Mouse (Mus musculus): Measurements from ENCODE around the gene Agbl2. TPM values are rescaled to one million over a fixed set of nuclear protein-coding genes. Genes with fewer than 3 reads are reported as not detected.

The Agbl2 gene
- total and polyA plus RNA-seq, 2 experiments from 2014 or later, result 0.39 to 1.1 TPM

GRCm38 (mm10) chr2:90877584-90878259 is 95.2 kb downstream of the Agbl2 start:
- Histone ChIP-seq H3K27ac (ENCODE audit: low read depth, low read length) (no peak overlapping the region), H3K4me2 (ENCODE audit: low read depth, low read length, poor library complexity, severe bottlenecking) (no peak overlapping the region), H3K36me3 (ENCODE audit: insufficient read depth, low read length) (no peaks in the 10 kb centered on the region), H3K4me3 (ENCODE audit: low read depth, low read length) (no peak overlapping the region), H3K9ac (replicated peaks; ENCODE audit: low read length, poor library complexity, severe bottlenecking) (no peak overlapping the region), H3K27me3 (ENCODE audit: insufficient read depth, low read length) (no peaks in the 10 kb centered on the region), H3K4me1 (ENCODE audit: insufficient read depth, low read length) (0 out of 2 replicates have a peak, but pooled peaks cover 2% of the 10 kb centered on the region), H3K9me3 (ENCODE audit: low read length) (no peaks in the 10 kb centered on the region)
- 76% methylated on average over 4 of the region's 5 CpGs for WGBS
- DNase-seq (ENCODE audit: low spot score) (no peak), ATAC-seq (ENCODE audit: low FRiP score) (no peak)
- no peak for TF ChIP-seq CTCF (IDR thresholded peaks at IDR 0.05)

- no peaks in the 10 kb centered on the region for H3K27me3 ChIP-seq (ENCODE audit: insufficient read depth, low read length)
- ATAC-seq (ENCODE audit: low FRiP score) (no peak), DNase-seq (ENCODE audit: low spot score) (no peak)
- no peaks in the 10 kb centered on the region for H3K9me3 ChIP-seq (ENCODE audit: low read length)
- H3K4me3 ChIP-seq (ENCODE audit: low read depth, low read length), result no peak overlapping the region
- H3K27ac ChIP-seq (ENCODE audit: low read depth, low read length), result no peak overlapping the region
- H3K4me1 ChIP-seq (ENCODE audit: insufficient read depth, low read length), result peaks cover 4% of the 10 kb centered on the region
- H3K4me2 ChIP-seq (ENCODE audit: low read depth, low read length, poor library complexity, severe bottlenecking), result no peak overlapping the region
- H3K9ac ChIP-seq (replicated peaks; ENCODE audit: low read length, poor library complexity, severe bottlenecking), result no peak overlapping the region
- no peaks in the 10 kb centered on the region for H3K36me3 ChIP-seq (ENCODE audit: insufficient read depth, low read length)
- TF ChIP-seq CTCF (IDR thresholded peaks at IDR 0.05), result no peak
These were observed 96.9 kb downstream of the Agbl2 start for GRCm38 (mm10) chr2:90879419-90879818.

- TF ChIP-seq CTCF (IDR thresholded peaks at IDR 0.05), result no peak
- 13% methylated on average over 6 of the region's 6 CpGs for WGBS
- peak overlapping the region; percentile 24; the same call in 1 of the 2 replicates for H3K9ac ChIP-seq (replicated peaks; ENCODE audit: low read length, poor library complexity, severe bottlenecking)
- no peaks in the 10 kb centered on the region for H3K27me3 ChIP-seq (ENCODE audit: insufficient read depth, low read length)
- H3K9me3 ChIP-seq (ENCODE audit: low read length), result no peaks in the 10 kb centered on the region
- H3K36me3 ChIP-seq (ENCODE audit: insufficient read depth, low read length), result no peaks in the 10 kb centered on the region
- DNase-seq (ENCODE audit: low spot score) (peak; percentile 58), ATAC-seq (ENCODE audit: low FRiP score) (no peak)
- peaks cover 9% of the 10 kb centered on the region for H3K4me1 ChIP-seq (ENCODE audit: insufficient read depth, low read length)
- H3K27ac ChIP-seq (ENCODE audit: low read depth, low read length), result peak overlapping the region; percentile 38; the same call in 1 of the 2 replicates
- H3K4me3 ChIP-seq (ENCODE audit: low read depth, low read length), result no peak overlapping the region
- H3K4me2 ChIP-seq (ENCODE audit: low read depth, low read length, poor library complexity, severe bottlenecking), result no peak overlapping the region
These were observed 97.7 kb downstream of the Agbl2 start for GRCm38 (mm10) chr2:90880144-90880785.

- Histone ChIP-seq H3K9me3 (ENCODE audit: low read length) (no peaks in the 10 kb centered on the region), H3K4me3 (ENCODE audit: low read depth, low read length) (no peak overlapping the region), H3K4me2 (ENCODE audit: low read depth, low read length, poor library complexity, severe bottlenecking) (no peak overlapping the region), H3K27me3 (ENCODE audit: insufficient read depth, low read length) (no peaks in the 10 kb centered on the region), H3K4me1 (ENCODE audit: insufficient read depth, low read length) (peaks cover 9% of the 10 kb centered on the region), H3K9ac (replicated peaks; ENCODE audit: low read length, poor library complexity, severe bottlenecking) (no peak overlapping the region), H3K27ac (ENCODE audit: low read depth, low read length) (no peak overlapping the region), H3K36me3 (ENCODE audit: insufficient read depth, low read length) (no peaks in the 10 kb centered on the region)
- no peak for DNase-seq (ENCODE audit: low spot score)
- TF ChIP-seq CTCF (IDR thresholded peaks at IDR 0.05), result no peak
- WGBS, result 80% methylated on average over 2 of the region's 2 CpGs
- no peak for ATAC-seq (ENCODE audit: low FRiP score)
These were observed 99.3 kb downstream of the Agbl2 start for GRCm38 (mm10) chr2:90881824-90882223.

Other genes starting within 250 kb of the Agbl2 start
- gene Ptprj, start 202.1 kb upstream of the Agbl2 start, total RNA-seq (2014; rRNA removed), result 36.6 and 39.7 TPM in 2 replicates
- 3.7 and 4.3 TPM in 2 replicates for gene Ptprj, start 202.1 kb upstream of the Agbl2 start, polyA plus RNA-seq (2015; fragmentation: Nextera tagmentation; extraction: Ambion mirVana)
- gene Nup160, start 105.5 kb upstream of the Agbl2 start, total RNA-seq (2014; rRNA removed), result 16.2 and 20.9 TPM in 2 replicates
- 10.7 and 11.2 TPM in 2 replicates for gene Nup160, start 105.5 kb upstream of the Agbl2 start, polyA plus RNA-seq (2015; fragmentation: Nextera tagmentation; extraction: Ambion mirVana)
- gene Fnbp4, start 37.4 kb upstream of the Agbl2 start, total RNA-seq (2014; rRNA removed), result 71.0 and 82.1 TPM in 2 replicates
- gene Fnbp4, start 37.4 kb upstream of the Agbl2 start, polyA plus RNA-seq (2015; fragmentation: Nextera tagmentation; extraction: Ambion mirVana), result 50.4 and 60.3 TPM in 2 replicates
- 121 and 124 TPM in 2 replicates for gene Mtch2, start 64.4 kb downstream of the Agbl2 start, total RNA-seq (2014; rRNA removed)
- 195 and 210 TPM in 2 replicates for gene Mtch2, start 64.4 kb downstream of the Agbl2 start, polyA plus RNA-seq (2015; fragmentation: Nextera tagmentation; extraction: Ambion mirVana)
- gene C1qtnf4, start 103.1 kb downstream of the Agbl2 start, total RNA-seq (2014; rRNA removed), result 488 and 629 TPM in 2 replicates
- gene C1qtnf4, start 103.1 kb downstream of the Agbl2 start, polyA plus RNA-seq (2015; fragmentation: Nextera tagmentation; extraction: Ambion mirVana), result 245 and 271 TPM in 2 replicates
- gene Kbtbd4, start 122.0 kb downstream of the Agbl2 start, total RNA-seq (2014; rRNA removed), result 47.7 and 50.5 TPM in 2 replicates
- gene Kbtbd4, start 122.0 kb downstream of the Agbl2 start, polyA plus RNA-seq (2015; fragmentation: Nextera tagmentation; extraction: Ambion mirVana), result 60.0 and 60.4 TPM in 2 replicates
- 158 and 196 TPM in 2 replicates for gene Ndufs3, start 122.1 kb downstream of the Agbl2 start, total RNA-seq (2014; rRNA removed)
- gene Ndufs3, start 122.1 kb downstream of the Agbl2 start, polyA plus RNA-seq (2015; fragmentation: Nextera tagmentation; extraction: Ambion mirVana), result 251 and 258 TPM in 2 replicates
- 82.5 and 85.4 TPM in 2 replicates for gene Celf1, start 157.7 kb downstream of the Agbl2 start, total RNA-seq (2014; rRNA removed)
- gene Celf1, start 157.7 kb downstream of the Agbl2 start, polyA plus RNA-seq (2015; fragmentation: Nextera tagmentation; extraction: Ambion mirVana), result 62.9 and 69.5 TPM in 2 replicates